ENCODE assay signal across 9 mouse cellular contexts in the genomic region with DNA sequence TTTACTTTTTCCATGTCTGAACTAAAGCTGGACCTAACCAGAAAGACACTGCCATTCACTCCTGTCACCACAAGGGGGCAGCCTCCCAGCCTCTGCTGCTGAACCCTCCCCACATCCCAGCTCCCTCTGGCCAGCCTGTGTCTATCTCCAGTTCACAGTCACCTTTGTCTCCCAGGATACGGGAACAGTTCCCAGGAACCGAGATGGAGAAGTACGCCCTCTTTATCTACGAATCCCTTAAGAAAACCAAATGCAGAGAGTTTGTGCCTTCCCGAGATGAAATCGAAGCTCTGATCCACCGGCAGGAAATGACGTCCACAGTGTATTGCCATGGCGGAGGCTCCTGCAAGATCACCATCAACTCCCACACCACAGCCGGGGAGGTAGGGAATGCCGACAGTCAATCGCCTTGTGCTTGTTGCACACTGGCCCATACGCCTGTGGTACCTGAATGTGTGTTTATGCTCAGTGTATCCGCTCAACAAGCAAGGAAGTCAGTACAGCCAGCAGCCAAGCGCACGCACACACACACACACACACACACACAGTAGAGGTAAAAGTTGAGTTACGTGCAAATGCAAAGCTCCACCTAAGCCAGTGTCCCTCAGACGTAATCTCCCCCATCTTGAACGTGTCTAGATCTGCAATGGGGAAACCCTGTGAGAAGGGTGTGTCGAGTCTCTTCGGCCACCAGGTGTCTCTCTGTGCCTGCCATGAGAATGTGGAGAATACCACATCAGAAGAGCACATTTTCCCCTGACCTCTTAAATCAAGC. TPM values are rescaled to one million over a fixed set of nuclear protein-coding genes. Genes with fewer than 3 reads are reported as not detected.
DNase-seq lines count a peak whose midpoint lies in the region; ATAC-seq and TF ChIP-seq lines count a peak whose summit lies in the region.
"Had no signal": no experiment of that assay in that cellular context is flagged by ENCODE, and none has a peak within 500 bp of the region (broad histone marks: within the 10 kb centered on the region; RNA-seq: fewer than 3 reads in every experiment).

No protein-coding gene starts in this region.

- peaks cover 28% of the 10 kb centered on the region for H3K36me3 ChIP-seq in forebrain, postnatal 0 days (ENCODE audit: insufficient read depth)
- peaks cover 75% of the 10 kb centered on the region for H3K36me3 ChIP-seq in hindbrain, embryonic 13.5 days
- peaks cover 100% of the 10 kb centered on the region for H3K36me3 ChIP-seq in megakaryocyte, embryonic 14.5 days (replicated peaks; ENCODE audit: low read length)

- TF ChIP-seq CTCF in forebrain, postnatal 0 days (IDR thresholded peaks at IDR 0.05; ENCODE audit: low read depth): peak; percentile 83

- ATAC-seq in forebrain, postnatal 0 days: peak; percentile 46
- ATAC-seq in hindbrain, embryonic 13.5 days (ENCODE audit: low FRiP score): peak; percentile 53; the same call in 1 of the 2 replicates

- no peak overlapping the region for H3K9ac ChIP-seq in forebrain, postnatal 0 days
- no peak overlapping the region for H3K9ac ChIP-seq in hindbrain, embryonic 13.5 days
- H3K9ac ChIP-seq: liver, embryonic 15.5 days had no signal

- H3K4me2 ChIP-seq in forebrain, postnatal 0 days (ENCODE audit: low read depth): no peak overlapping the region
- no peak overlapping the region for H3K4me2 ChIP-seq in hindbrain, embryonic 13.5 days
- H3K4me2 ChIP-seq: liver, embryonic 15.5 days had no signal

- peak; percentile 84 for DNase-seq in R1 (ENCODE audit: low read depth, low spot score)
- DNase-seq in cerebellum, adult 11 months: peak; percentile 66
- DNase-seq in forebrain, postnatal 0 days: peak; percentile 60
- DNase-seq in layer of hippocampus, postnatal 25 days (ENCODE audit: extremely low spot score in 1 of 2, low spot score in 1 of 2): peak; percentile 74 to 81
- DNase-seq in right cerebral cortex, adult 18-20 months: peak; percentile 78
- DNase-seq in urinary bladder, postnatal 36 days (ENCODE audit: low spot score in 2 of 2): peak; percentile 45 to 64

- H3K27ac ChIP-seq in forebrain, postnatal 0 days (ENCODE audit: low read depth, low read length): no peak overlapping the region
- no peak overlapping the region for H3K27ac ChIP-seq in hindbrain, embryonic 13.5 days
- H3K27ac ChIP-seq: liver, embryonic 15.5 days had no signal

- no peaks in the 10 kb centered on the region for H3K27me3 ChIP-seq in forebrain, postnatal 0 days (ENCODE audit: insufficient read depth, low read length)
- no peaks in the 10 kb centered on the region for H3K27me3 ChIP-seq in hindbrain, embryonic 13.5 days
- H3K27me3 ChIP-seq in megakaryocyte, embryonic 14.5 days (replicated peaks): no peaks in the 10 kb centered on the region
- H3K27me3 ChIP-seq: liver, embryonic 15.5 days had no signal

- H3K4me3 ChIP-seq in forebrain, postnatal 0 days (ENCODE audit: low read depth, low read length): no peak overlapping the region
- no peak overlapping the region for H3K4me3 ChIP-seq in hindbrain, embryonic 13.5 days
- peak overlapping the region; percentile 12 for H3K4me3 ChIP-seq in megakaryocyte, embryonic 14.5 days (replicated peaks)
- H3K4me3 ChIP-seq: liver, embryonic 15.5 days had no signal

- no peaks in the 10 kb centered on the region for H3K9me3 ChIP-seq in forebrain, postnatal 0 days (ENCODE audit: low read length)
- no peaks in the 10 kb centered on the region for H3K9me3 ChIP-seq in hindbrain, embryonic 13.5 days
- H3K9me3 ChIP-seq in megakaryocyte, embryonic 14.5 days: no peaks in the 10 kb centered on the region
- H3K9me3 ChIP-seq: liver, embryonic 15.5 days had no signal

- WGBS in forebrain, postnatal 0 days: 80% methylated on average over 21 of the region's 21 CpGs
- 84% methylated on average over 21 of the region's 21 CpGs for WGBS in hindbrain, embryonic 13.5 days

- H3K4me1 ChIP-seq in forebrain, postnatal 0 days (ENCODE audit: insufficient read depth): 0 out of 2 replicates have a peak, but pooled peaks cover 4% of the 10 kb centered on the region
- no peaks in the 10 kb centered on the region for H3K4me1 ChIP-seq in hindbrain, embryonic 13.5 days (replicated peaks)
- H3K4me1 ChIP-seq in megakaryocyte, embryonic 14.5 days: no peaks in the 10 kb centered on the region
- H3K4me1 ChIP-seq: liver, embryonic 15.5 days had no signal

RNA-seq across cellular contexts. Expression of gene Retreg1, which starts 37.5 kb away (rescaled TPM):
- 38.1 and 38.2 TPM in 2 replicates for total RNA-seq in forebrain, postnatal 0 days (2014; rRNA removed)
- polyA plus RNA-seq in forebrain, postnatal 0 days (2015; fragmentation: Nextera tagmentation; extraction: Ambion mirVana): 13.1 and 19.1 TPM in 2 replicates
- polyA plus RNA-seq in hindbrain, embryonic 13.5 days (2015; fragmentation: Nextera tagmentation; extraction: Ambion mirVana): 7.7 and 9.7 TPM in 2 replicates
- total RNA-seq in layer of hippocampus, postnatal 25 days (2021): 10 to 100 TPM; 29.4 to 32.4 TPM
- 1.4 TPM in 1 of 2 replicates, not detected in the other for polyA plus RNA-seq in megakaryocyte, embryonic 14.5 days (2012; ENCODE audit: insufficient read depth, low replicate concordance)
